Mouse (Mus musculus) intestine, embryonic 16.5 days (tissue): ENCODE measurements around the gene Cbx7. TPM values are rescaled to one million over a fixed set of nuclear protein-coding genes. Genes with fewer than 3 reads are reported as not detected.
A peak's percentile ranks its signal among the peaks of the same experiment; 100 is the strongest.

Source experiments
- ATAC-seq: fragments of 200-750 bp; cut with Nextera tagmentation; 2 replicates; pipeline ENCODE4 v1.8.0; 2017; ENCODE audit warnings: moderate TSS enrichment, moderate library complexity
- H3K27ac ChIP-seq: fragments of 300-500 bp; sonication (generic); 2 replicates; pipeline ENCODE4 v1.5.1; 2014; ENCODE audit warnings: mild to moderate bottlenecking, low read length
- H3K27me3 ChIP-seq: fragments of 300-500 bp; sonication (generic); replicated peaks from 2 replicates; pipeline ENCODE4 v1.6.1; 2014; ENCODE audit warnings: low read length, control low read depth, mixed read lengths; ENCODE audit not compliant: control insufficient read depth, insufficient read depth
- H3K36me3 ChIP-seq: fragments of 300-500 bp; sonication (generic); 2 replicates; pipeline ENCODE4 v1.6.1; 2014; ENCODE audit warnings: low read length, control low read depth; ENCODE audit not compliant: control insufficient read depth, insufficient read depth
- H3K4me1 ChIP-seq: fragments of 300-500 bp; sonication (generic); 2 replicates; pipeline ENCODE4 v1.6.1; 2014; ENCODE audit warnings: low read length, control low read depth, mixed read lengths; ENCODE audit not compliant: control insufficient read depth, insufficient read depth
- H3K4me2 ChIP-seq: fragments of 300-500 bp; sonication (generic); 2 replicates; pipeline ENCODE4 v1.6.1; 2014; ENCODE audit warnings: low read depth, low read length, control low read depth
- H3K4me3 ChIP-seq: fragments of 300-500 bp; sonication (generic); 2 replicates; pipeline ENCODE4 v1.5.1; 2014; ENCODE audit warnings: mild to moderate bottlenecking, low read length
- H3K9ac ChIP-seq: fragments of 300-500 bp; sonication (generic); 2 replicates; pipeline ENCODE4 v1.6.1; 2014; ENCODE audit warnings: low read depth, low read length
- H3K9me3 ChIP-seq: fragments of 300-500 bp; sonication (generic); 2 replicates; pipeline ENCODE4 v1.6.1; 2016; ENCODE audit warnings: low read length, control low read depth; ENCODE audit not compliant: control insufficient read depth
- WGBS: fragments of 180-500 bp; shearing (Covaris S2); extraction: QIAGEN DNeasy Blood & Tissue Kit; methylation state at CpG from one replicate; pipeline ENCODE4 v1.1.7; 2014; 5-methylcytosine and 5-hydroxymethylcytosine counted together
- polyA plus RNA-seq: library from polyadenylated mRNA; unstranded; fragments of >200 nt; fragmentation: Nextera tagmentation; extraction: Ambion mirVana; gene quantifications from 2 replicates; pipeline ENCODE4 v1.2.1, GENCODE M21; 2015

Cbx7 gene
- polyA plus RNA-seq, 1 experiment from 2014 or later = 3.7 TPM

- no peak for ATAC-seq
These were observed 14.4 kb downstream of the Cbx7 start for GRCm38 (mm10) chr15:79956559-79956958.

GRCm38 (mm10) chr15:79953470-79953869, 17.4 kb downstream of the Cbx7 start:
- Histone ChIP-seq H3K4me3 (no peak overlapping the region), H3K27me3 (no peaks in the 10 kb centered on the region), H3K36me3 (no peaks in the 10 kb centered on the region), H3K4me1 (peaks cover 32% of the 10 kb centered on the region), H3K9me3 (no peaks in the 10 kb centered on the region), H3K4me2 (no peak overlapping the region), H3K27ac (no peak overlapping the region), H3K9ac (no peak overlapping the region)
- no peak for ATAC-seq
- 66% methylated on average over 7 of the region's 7 CpGs for WGBS

More at GRCm38 (mm10) chr15:79956559-79956958, 14.4 kb downstream of the Cbx7 start:
- Histone ChIP-seq H3K9ac (no peak overlapping the region), H3K36me3 (no peaks in the 10 kb centered on the region), H3K9me3 (no peaks in the 10 kb centered on the region), H3K4me2 (no peak overlapping the region), H3K27ac (no peak overlapping the region), H3K4me1 (peaks cover 13% of the 10 kb centered on the region), H3K4me3 (no peak overlapping the region), H3K27me3 (no peaks in the 10 kb centered on the region)
- WGBS = 71% methylated on average over 8 of the region's 8 CpGs

GRCm38 (mm10) chr15:79952504-79953231, 18.3 kb downstream of the Cbx7 start:
- H3K9me3 ChIP-seq = no peaks in the 10 kb centered on the region
- H3K36me3 ChIP-seq = no peaks in the 10 kb centered on the region
- peaks cover 32% of the 10 kb centered on the region for H3K4me1 ChIP-seq
- ATAC-seq = peak; percentile 24
- no peak overlapping the region for H3K9ac ChIP-seq
- no peaks in the 10 kb centered on the region for H3K27me3 ChIP-seq
- no peak overlapping the region for H3K4me2 ChIP-seq
- WGBS = 42% methylated on average over 11 of the region's 11 CpGs
- H3K27ac ChIP-seq = peak overlapping the region; percentile 46
- H3K4me3 ChIP-seq = no peak overlapping the region

- peak overlapping the region; percentile 68 for H3K27ac ChIP-seq
- 41% methylated on average over 14 of the region's 14 CpGs for WGBS
- no peaks in the 10 kb centered on the region for H3K27me3 ChIP-seq
- H3K4me3 ChIP-seq = no peak overlapping the region
- no peaks in the 10 kb centered on the region for H3K9me3 ChIP-seq
- no peak overlapping the region for H3K4me2 ChIP-seq
- H3K9ac ChIP-seq = peak overlapping the region; percentile 33; the same call in 1 of the 2 replicates
- peaks cover 32% of the 10 kb centered on the region for H3K4me1 ChIP-seq
- peak; percentile 47 for ATAC-seq
- no peaks in the 10 kb centered on the region for H3K36me3 ChIP-seq
These were observed 19.0 kb downstream of the Cbx7 start for GRCm38 (mm10) chr15:79951730-79952503.

- peaks cover 34% of the 10 kb centered on the region for H3K4me1 ChIP-seq
- no peaks in the 10 kb centered on the region for H3K9me3 ChIP-seq
These were observed 19.7 kb downstream of the Cbx7 start for GRCm38 (mm10) chr15:79951226-79951625.

GRCm38 (mm10) chr15:79950250-79951025, 20.5 kb downstream of the Cbx7 start:
- Histone ChIP-seq H3K9me3 (no peaks in the 10 kb centered on the region), H3K4me1 (peaks cover 35% of the 10 kb centered on the region), H3K36me3 (no peaks in the 10 kb centered on the region), H3K4me3 (peak overlapping the region; percentile 45), H3K9ac (peak overlapping the region; percentile 64), H3K27ac (peak overlapping the region; percentile 68), H3K4me2 (peak overlapping the region; percentile 84), H3K27me3 (no peaks in the 10 kb centered on the region)
- WGBS = 2% methylated on average over 24 of the region's 24 CpGs
- ATAC-seq = peak; percentile 45

More at GRCm38 (mm10) chr15:79951226-79951625, 19.7 kb downstream of the Cbx7 start:
- ATAC-seq = no peak
- Histone ChIP-seq H3K4me2 (no peak overlapping the region), H3K4me3 (no peak overlapping the region), H3K27ac (peak overlapping the region; percentile 68), H3K36me3 (no peaks in the 10 kb centered on the region), H3K27me3 (no peaks in the 10 kb centered on the region), H3K9ac (0 out of 2 replicates have a peak overlapping the region, but pooled peaks have one; percentile 2)
- 75% methylated on average over 6 of the region's 6 CpGs for WGBS

GRCm38 (mm10) chr15:79947681-79948080, 23.2 kb downstream of the Cbx7 start:
- H3K9ac ChIP-seq = no peak overlapping the region
- H3K4me3 ChIP-seq = no peak overlapping the region
- peaks cover 33% of the 10 kb centered on the region for H3K4me1 ChIP-seq
- ATAC-seq = no peak
- WGBS = 59% methylated on average over 6 of the region's 6 CpGs
- no peaks in the 10 kb centered on the region for H3K27me3 ChIP-seq
- H3K36me3 ChIP-seq = no peaks in the 10 kb centered on the region
- H3K9me3 ChIP-seq = no peaks in the 10 kb centered on the region
- no peak overlapping the region for H3K27ac ChIP-seq
- no peak overlapping the region for H3K4me2 ChIP-seq

- no peak overlapping the region for H3K4me2 ChIP-seq
- H3K27ac ChIP-seq = no peak overlapping the region
- H3K36me3 ChIP-seq = no peaks in the 10 kb centered on the region
- no peak overlapping the region for H3K4me3 ChIP-seq
- no peak overlapping the region for H3K9ac ChIP-seq
- WGBS = 64% methylated on average over 9 of the region's 9 CpGs
- no peaks in the 10 kb centered on the region for H3K9me3 ChIP-seq
- peaks cover 25% of the 10 kb centered on the region for H3K4me1 ChIP-seq
- no peaks in the 10 kb centered on the region for H3K27me3 ChIP-seq
- ATAC-seq = no peak
These were observed 24.1 kb downstream of the Cbx7 start for GRCm38 (mm10) chr15:79946790-79947189.

GRCm38 (mm10) chr15:79946022-79946421, 24.9 kb downstream of the Cbx7 start:
- H3K4me1 ChIP-seq = peaks cover 18% of the 10 kb centered on the region
- H3K27ac ChIP-seq = no peak overlapping the region
- H3K9me3 ChIP-seq = no peaks in the 10 kb centered on the region
- no peak overlapping the region for H3K4me3 ChIP-seq
- H3K27me3 ChIP-seq = no peaks in the 10 kb centered on the region
- WGBS = 13% methylated on average over 4 of the region's 4 CpGs
- H3K36me3 ChIP-seq = no peaks in the 10 kb centered on the region
- no peak overlapping the region for H3K9ac ChIP-seq
- no peak overlapping the region for H3K4me2 ChIP-seq
- ATAC-seq = peak; percentile 84
